Mouse (Mus musculus) liver (tissue): ENCODE data around the gene Fam129a.
"Not testable (repeated sequence)": the region's sequence is repeated elsewhere in the genome, so short reads cannot be mapped to it uniquely, and the experiment has no call there.

Source experiments
- DNase-seq: peaks from one replicate; pipeline ENCODE4 v3.0.0-alpha.2; 2020; ENCODE audit warnings: mixed read lengths

The Fam129a gene

GRCm38 (mm10) chr1:151584565-151585216 lies 13.7 kb downstream of the Fam129a start:
- DNase-seq = no peak

DNA sequence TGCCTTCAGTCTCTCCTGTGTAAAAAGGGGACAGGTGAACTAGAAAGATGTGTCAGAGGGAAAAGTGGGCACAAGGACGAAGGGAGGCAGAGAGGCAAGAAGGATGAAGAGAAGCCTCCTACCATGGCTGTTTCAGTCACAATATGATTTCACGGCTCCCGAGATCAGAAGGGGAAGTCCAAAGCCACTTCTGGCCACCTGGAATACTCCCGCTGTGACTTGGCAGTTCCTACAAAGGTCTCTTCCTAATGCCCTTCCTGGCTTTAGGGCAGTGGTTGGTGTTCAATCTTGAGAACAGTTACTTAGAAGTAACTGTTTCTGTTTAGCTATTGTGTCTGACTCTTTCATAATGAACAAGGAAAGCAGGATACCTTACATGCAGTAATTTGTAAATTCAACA lies 14.7 kb downstream of the Fam129a start:
- no peak for DNase-seq

DNA sequence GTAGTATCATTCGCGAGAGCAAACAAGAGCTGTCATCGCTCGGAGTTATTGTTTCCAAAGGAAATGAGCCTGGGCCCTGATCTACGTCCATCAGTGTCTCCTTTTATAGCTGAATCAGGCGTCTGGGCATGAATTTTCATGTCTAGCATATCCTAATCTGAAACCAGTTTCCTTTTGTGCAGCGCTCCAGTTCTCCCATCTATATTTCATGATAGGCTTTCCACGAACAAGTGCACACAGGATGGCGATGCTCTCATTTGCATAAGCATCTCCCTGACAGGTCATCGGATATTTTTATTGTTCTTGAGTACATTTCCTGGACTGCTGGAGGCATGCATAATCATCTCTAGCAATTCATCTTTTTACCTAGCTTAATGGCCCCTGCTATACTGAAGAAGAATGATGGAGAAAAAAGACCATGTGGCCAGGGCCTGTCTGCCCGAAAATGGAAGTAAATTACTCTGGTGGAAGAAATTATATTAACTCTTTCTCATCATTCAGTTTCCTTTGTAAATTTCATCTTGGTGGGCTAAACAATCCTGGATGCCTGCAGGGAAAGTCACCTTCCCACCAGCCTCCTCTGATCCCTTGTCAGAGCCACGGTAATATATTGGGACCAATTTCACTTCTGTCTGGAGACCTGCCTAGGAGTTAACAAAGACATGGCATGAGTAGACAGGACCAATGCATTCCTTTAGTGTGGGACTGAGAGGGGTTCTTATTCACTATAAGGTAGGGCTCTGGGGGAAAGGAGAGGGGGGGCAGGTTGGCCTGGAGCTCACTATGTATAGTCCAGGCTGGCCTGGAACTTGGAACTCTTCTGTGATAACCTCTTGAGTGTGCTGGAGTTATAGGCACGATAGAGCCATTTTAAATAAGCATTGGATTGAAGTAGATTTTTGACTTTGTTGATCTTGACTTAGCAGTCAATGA lies 21.4 kb downstream of the Fam129a start:
- DNase-seq = no peak

DNA sequence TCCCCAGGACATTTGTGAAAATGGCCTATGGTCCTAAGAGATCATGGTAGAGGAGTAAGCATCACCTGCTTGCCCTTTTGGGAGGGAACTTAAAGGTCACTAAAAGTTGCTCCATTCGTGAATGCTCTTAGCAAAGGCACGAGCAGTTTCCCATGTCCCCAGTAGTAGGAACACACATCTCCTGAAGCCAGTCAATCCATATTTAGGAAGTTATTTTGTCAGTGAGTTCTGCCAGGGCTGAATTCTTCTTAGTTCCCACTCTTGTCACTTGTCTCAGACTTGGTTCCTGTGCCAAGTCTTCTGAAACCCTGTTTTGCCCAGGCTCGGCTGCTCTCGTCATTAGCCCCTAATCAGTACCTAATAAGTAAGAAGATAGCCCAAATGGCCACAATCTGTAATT lies 23.9 kb downstream of the Fam129a start:
- no peak for DNase-seq

DNA sequence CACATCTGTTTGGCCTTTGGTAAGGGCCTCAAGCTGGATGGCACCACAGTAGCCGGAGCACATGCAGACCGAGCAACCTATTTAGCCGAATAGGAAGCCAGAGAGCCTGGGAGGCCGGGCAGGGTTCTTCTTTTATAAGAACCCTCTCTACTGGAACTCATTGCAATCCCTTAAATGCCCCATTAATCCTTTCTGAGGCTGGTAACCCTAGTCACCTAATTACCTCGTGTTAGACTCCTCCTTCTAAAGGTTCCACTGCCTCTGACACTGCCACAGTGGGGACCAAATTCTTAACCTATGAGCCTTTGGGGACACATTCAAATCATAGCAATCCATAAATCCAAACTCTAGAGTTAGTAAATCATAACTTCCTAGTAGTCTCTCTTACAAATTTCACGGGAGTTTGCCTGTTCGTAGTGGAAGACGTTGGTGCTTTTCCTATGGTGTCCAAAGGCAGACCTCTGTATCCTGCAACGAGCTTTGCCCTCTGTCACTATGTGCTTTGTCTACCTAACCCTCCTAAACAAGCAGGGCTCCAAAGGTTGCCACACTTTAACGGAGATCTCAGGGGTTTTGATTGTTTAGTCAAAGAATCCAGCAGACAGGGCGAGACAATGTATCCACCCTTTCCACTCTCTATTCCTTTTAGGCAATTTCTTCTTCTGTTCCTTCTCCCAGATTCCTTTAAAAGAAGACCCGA lies 24.8 kb downstream of the Fam129a start:
- no peak for DNase-seq

GRCm38 (mm10) chr1:151596562-151596961 lies 25.6 kb downstream of the Fam129a start:
- DNase-seq = no peak

GRCm38 (mm10) chr1:151597677-151598297 lies 26.8 kb downstream of the Fam129a start:
- DNase-seq = no peak

DNA sequence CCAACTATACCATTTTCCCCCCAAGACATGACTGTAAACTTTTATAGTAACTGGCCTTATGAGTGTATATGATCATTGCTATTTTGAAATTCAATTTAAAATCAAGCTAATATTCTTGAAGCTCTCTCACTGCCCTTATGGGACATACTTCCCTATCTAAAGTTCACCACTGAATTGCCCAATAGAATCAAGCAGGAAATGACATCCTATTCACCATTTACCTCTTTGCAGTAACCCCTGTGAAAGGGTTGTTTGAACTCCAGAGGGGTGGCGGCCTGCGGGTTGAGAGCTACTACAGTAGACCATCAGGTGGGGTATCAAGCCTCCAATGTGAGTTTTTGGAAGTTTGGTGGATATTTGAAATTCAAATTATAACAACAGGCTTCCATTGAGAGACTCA lies 27.9 kb downstream of the Fam129a start:
- DNase-seq = no peak

DNA sequence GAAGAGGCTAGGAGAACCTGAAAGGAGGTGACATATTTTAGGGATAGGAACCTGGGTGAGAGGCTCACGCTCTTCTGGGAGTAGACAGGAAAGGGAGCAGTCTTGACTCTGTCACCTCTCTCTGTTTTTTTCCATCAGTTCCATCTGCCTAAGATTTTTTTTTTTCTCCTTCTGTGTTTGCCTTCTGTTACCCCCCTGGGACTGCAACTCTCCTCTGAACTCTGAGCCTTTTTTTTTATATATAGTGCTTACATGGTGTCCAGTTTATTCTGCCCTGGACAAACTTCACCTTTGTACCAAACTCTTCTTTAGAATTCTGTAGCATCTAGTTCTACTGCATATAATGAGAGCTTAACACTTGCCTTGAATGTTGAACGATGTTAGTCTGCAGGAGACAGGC lies 33.3 kb downstream of the Fam129a start:
- no peak for DNase-seq

GRCm38 (mm10) chr1:151607957-151608356 lies 37.0 kb downstream of the Fam129a start:
- DNase-seq = not testable (repeated sequence)

DNA sequence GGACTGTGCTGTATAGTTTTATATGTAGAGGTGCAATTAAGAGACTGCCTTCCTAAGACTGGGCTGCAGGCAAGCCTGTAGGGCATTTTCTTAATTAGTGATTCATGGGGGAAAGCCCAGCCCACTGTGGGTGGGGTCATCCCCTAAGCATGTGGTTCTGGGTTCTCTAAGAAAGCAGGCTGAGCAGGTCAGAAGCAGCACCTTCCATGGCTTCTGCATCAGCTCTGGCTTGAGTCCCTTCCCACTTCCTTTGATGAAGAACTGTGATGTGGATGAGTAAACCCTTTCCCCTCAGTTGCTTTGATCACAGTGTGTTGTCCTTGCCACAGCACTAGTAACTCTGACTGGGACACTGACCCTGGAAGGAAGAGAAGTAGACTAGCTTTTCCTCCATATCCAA lies 39.6 kb downstream of the Fam129a start:
- no peak for DNase-seq

DNA sequence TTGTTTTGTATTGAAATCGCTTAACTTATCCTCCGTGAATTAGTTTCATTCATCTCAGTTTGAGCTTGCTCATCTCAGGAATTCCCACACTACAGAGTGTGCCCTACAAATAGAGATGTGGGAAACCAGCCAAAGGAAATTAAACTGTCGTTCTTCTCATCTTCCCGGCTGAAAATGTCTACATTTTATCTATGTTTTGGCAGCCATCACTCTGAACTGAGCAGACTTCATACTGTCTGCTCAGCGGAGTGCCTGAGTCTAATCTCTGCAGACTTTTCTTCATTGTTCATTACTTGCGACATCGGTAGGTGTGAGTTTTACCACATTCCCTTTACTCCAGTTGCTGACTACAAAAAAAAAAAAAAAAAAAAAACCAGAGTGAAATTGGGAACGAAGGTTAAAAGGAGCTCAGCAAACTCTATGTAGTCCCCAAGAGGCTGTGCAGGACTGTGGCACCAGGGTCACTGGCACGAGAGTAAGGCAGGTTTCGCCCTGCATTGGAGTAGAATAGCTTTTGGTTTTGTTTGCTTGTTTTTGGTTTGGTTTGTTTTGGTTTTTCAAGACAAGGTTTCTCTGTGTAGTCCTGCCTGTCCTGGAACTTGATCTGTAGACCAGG lies 43.4 kb downstream of the Fam129a start:
- no peak for DNase-seq

- DNase-seq = no peak
These were observed 44.6 kb downstream of the Fam129a start for GRCm38 (mm10) chr1:151615625-151616024.

- DNase-seq = peak; percentile 85
These were observed 45.7 kb downstream of the Fam129a start for GRCm38 (mm10) chr1:151616555-151617205.

DNA sequence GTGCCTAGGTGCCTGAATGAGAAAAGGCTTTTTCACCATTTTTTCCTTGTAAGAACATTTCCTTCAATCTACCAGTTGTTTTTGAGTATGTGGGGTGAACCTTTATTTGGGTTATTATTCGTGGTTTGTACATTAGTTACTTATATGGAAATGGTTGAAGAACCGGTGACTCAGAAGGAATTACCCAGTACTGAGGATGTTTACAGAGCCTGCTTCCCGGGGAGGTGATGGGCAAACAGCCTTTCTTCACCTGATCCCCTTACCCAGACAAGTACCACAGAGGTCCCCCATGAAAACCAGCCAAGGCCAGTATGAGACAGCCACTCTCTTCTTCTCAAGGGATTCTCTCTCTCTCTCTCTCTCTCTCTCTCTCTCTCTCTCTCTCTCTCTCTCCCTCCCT lies 47.3 kb downstream of the Fam129a start:
- no peak for DNase-seq

DNA sequence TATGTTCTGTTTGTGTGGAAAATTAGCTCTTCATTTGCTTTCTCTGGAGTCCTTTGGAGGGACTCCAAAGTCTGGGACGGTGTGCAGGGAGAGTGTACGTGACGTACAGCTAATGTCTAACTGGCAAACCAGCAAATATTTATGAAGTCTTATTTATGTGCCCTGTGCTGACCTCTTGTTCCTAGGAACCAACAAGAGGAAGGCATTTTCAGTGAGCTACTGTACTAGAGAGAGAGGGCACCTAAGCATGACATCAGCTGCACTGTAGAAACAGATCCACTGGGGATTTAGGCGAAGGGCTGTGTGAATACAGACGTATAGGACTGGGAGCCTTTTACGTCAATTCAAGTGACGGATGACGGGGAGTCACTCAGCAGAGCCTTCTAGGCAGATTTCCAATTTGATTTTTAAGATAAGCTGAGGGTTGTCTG lies 48.3 kb downstream of the Fam129a start:
- no peak for DNase-seq

GRCm38 (mm10) chr1:151620730-151621129 lies 49.7 kb downstream of the Fam129a start:
- no peak for DNase-seq

DNA sequence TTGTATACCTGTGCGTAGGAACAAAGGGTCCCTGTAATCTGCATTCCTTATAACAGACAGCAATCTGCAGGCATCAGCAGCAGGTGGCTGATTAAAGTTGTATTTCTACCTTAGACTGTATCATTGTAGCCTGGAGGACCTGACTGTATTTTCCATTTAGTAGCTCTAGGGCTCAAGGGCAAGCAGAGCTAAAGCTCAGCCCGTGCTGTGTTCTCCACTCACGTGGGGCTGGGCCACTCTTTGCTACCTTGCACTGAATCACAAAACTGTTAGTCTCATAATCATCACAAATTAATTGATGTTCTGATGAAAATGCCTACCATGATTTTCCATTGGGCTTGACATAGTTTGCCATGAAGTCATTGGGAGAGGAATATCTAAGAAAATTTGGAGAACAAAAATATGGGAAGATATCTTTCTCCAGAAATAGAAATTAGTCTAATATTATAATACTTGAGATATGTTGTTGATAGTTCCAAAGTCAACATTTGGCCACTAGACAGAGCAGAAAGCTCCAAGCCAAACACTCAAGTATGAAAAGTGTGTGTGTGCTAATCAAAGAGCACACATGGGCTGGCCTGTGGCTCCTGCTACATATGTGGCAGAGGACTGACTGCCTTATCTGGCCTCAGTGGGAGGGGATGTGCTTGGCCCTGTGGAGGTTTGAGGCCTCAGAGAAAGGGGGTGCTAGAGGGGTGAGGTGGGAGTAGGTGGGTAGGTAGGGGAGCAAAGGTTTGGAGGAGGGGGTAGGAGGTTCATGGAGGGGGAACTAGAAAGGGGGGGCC lies 53.6 kb downstream of the Fam129a start:
- peak; percentile 52 for DNase-seq

DNA sequence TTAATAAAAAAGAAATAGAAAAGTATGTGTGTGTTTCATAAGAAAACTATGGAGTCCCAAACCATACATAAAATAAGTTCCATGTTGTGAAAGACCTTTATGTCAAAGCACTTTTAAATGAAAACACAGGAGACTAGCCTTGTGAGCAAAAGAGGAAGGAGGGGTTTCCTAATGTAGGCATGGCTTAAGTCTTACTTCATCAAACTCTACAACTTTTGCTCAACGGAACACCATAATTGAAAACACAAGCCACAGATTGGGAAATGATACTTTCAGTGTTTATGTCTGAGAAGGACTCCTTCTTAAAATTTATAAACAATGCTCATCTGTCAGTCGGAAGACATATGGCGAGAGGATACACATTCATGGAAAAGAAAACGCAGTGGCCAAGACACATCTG lies 54.3 kb downstream of the Fam129a start:
- DNase-seq = no peak

DNA sequence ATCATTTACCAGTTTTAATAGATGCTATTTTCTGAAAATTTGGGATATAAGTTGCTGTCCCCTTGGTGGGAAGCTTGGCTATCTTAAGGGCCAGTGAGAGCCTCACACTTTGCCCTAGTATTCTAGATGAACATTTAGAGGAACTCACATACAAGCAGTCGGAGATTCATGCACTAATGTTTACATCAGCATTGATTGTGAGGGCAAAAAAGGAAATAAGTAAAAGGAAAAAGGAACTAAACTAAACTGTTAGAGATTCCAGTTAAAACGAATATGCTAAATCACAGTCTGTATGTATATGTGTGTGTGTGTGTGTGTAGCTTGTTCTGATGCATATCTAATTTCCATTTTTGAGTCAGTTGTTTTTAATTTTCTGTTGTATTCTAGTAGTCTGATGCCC lies 54.7 kb downstream of the Fam129a start:
- DNase-seq = no peak

GRCm38 (mm10) chr1:151626631-151627030 lies 55.6 kb downstream of the Fam129a start:
- DNase-seq = no peak
